Mouse (Mus musculus) Patski (cell line): ENCODE measurements around the gene Gm13420. TPM values are rescaled to one million over a fixed set of nuclear protein-coding genes. Genes with fewer than 3 reads are reported as not detected.
A peak's percentile ranks its signal among the peaks of the same experiment; 100 is the strongest.

Source experiments
- ATAC-seq: fragments of 100-300 bp; one replicate; pipeline ENCODE4 v1.8.0; 2021
- CTCF ChIA-PET: fragments of 350-600 bp; sonication (Branson Sonifier 250); formaldehyde crosslinking; loops from one replicate; lab custom pipeline; 2022; ENCODE audit warnings: inconsistent platforms; lab: Charles Lee
- POLR2A ChIA-PET: fragments of 350-600 bp; sonication (Branson Sonifier 250); formaldehyde crosslinking; loops from one replicate; lab custom pipeline; 2022; ENCODE audit warnings: antibody characterized with exemption, inconsistent platforms; lab: Charles Lee
- DNase-seq: peaks from one replicate; pipeline ENCODE4 v3.0.0-alpha.2; 2011; ENCODE audit warnings: low read depth, low spot score
- H3K27me3 ChIP-seq: fragments of 371-371 bp; one replicate; pipeline ENCODE4 v1.5.1; 2021
- CTCF ChIP-seq: fragments of 100-300 bp; IDR thresholded peaks from one replicate; pipeline ENCODE4 v1.5.1; 2021
- in situ Hi-C: fragments of 300-500 bp; cut with MboI; formaldehyde crosslinking; loops from 3 replicates; pipeline ENCODE4 v1.11.1; 2018; ENCODE audit warnings: low pct_unique_long_range_greater_than_20kb, mixed read lengths
- polyA plus RNA-seq: library from polyadenylated mRNA; unstranded; gene quantifications from one replicate; pipeline ENCODE4 v1.2.3, GENCODE M21; 2021

The Gm13420 gene
- polyA plus RNA-seq, 1 experiment from 2014 or later, result 0.49 TPM

DNA sequence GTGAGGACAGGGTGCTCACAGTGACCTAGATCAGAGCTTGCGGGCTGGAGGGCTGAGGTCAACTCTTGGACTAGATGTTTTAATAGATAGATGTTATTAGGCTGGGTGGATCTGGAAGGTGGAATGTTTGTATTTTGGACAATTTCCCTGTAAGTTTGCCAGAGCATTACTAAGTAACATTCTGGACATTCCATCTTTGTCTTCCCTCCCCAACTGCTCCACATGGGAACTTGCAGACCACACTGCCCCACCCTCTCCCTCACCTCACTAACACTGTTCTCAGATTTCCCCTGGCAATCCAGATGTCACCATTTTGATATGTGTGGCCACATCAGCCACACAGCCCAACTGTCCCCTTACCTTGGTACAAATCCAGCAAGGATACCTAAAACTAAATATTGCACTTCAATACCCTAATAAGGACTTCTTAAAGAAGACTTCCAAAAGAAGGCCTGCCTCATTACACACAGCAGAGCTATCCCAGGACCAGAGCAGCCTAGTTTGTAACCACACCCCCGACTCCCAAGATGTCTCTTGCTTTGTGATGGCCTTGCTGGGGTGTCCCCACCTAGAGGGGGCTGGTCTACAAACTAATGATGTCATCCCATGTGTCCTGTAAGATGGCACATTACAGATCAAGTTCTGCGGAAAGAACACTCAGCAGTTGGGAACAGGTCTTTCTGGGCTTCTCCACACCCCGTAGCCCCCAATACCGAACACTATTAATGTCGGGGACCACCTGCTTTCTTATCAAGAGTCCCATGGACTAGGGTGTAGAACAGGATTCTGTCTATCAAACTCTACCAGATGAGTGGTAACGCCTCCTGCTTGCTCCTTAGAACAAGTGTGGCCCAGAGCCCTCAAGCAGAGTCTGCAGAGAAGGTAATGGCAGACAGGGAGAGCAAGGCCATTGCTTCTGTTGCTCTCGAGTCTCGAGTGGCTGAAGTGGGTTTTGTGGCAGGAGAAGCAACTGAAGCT, 48.1 kb downstream of the Gm13420 start:
- ATAC-seq (peak; percentile 68), DNase-seq (peak; percentile 63)
- H3K27me3 ChIP-seq, result no peaks in the 10 kb centered on the region
- in situ Hi-C loops, result no loop called here
- CTCF ChIA-PET, result no interaction called here
- TF ChIP-seq CTCF, result no peak
- POLR2A ChIA-PET, result interaction anchor here (0.6 to 1.2 kb wide), 2 partner anchors 81 to 85 kb away, joined by 3 read pairs; no protein-coding TSS in a partner anchor

DNA sequence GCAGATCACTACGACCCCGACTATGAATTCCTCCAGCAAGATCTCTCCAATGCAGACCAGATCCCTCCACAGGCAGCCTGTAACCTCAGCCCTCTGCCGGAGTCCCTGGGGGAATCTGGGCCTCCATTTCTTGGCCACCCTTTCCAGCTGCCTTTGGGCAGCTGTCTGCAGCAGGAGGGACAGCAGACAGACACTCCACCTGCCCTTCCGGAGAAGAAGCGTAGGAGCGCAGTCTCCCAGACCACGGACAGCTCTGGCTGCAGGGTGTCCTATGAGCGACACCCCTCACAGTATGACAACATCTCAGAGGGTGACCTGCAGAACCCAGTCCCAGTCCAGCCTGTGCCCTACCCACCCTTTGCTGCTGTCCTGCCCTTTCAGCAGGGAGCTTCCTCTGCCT, 49.3 kb downstream of the Gm13420 start:
- ChIA-PET POLR2A (interaction anchor here (1.2 kb wide), 1 partner anchor 79 kb away, joined by 3 read pairs; no protein-coding TSS in a partner anchor), CTCF (no interaction called here)
- no peaks in the 10 kb centered on the region for H3K27me3 ChIP-seq
- no peak for ATAC-seq
- no peak for DNase-seq
- in situ Hi-C loops, result no loop called here
- TF ChIP-seq CTCF, result no peak

DNA sequence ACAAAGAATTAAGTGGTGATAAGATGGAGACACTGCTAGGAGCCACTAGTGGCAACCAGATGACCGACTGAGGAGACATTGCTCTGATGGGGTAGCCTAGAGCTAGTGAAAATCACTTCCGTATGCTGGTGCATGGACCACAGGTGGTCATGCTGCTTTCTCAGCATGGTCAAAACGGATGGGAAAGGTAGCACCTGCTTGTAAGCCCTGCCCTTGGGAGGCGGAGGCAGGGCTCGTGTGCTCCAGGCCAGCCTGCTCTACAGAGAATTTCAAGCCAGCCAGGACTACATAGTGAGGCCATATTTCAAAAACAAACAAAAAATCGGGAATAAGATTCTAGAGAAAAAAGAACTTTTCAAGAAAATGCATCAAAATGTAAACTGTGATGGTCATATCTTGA, 50.1 kb downstream of the Gm13420 start:
- DNase-seq (no peak), ATAC-seq (no peak)
- in situ Hi-C loops, result no loop called here
- TF ChIP-seq CTCF, result no peak
- H3K27me3 ChIP-seq, result no peaks in the 10 kb centered on the region
- POLR2A ChIA-PET, result interaction anchor here (1.2 kb wide), 1 partner anchor 82 kb away, joined by 3 read pairs; the partner anchor contains the start of gene Rapgef1
- CTCF ChIA-PET, result interaction anchor here (1.3 to 1.4 kb wide), 2 partner anchors 10 kb away, joined by 5 to 6 read pairs; no protein-coding TSS in a partner anchor

DNA sequence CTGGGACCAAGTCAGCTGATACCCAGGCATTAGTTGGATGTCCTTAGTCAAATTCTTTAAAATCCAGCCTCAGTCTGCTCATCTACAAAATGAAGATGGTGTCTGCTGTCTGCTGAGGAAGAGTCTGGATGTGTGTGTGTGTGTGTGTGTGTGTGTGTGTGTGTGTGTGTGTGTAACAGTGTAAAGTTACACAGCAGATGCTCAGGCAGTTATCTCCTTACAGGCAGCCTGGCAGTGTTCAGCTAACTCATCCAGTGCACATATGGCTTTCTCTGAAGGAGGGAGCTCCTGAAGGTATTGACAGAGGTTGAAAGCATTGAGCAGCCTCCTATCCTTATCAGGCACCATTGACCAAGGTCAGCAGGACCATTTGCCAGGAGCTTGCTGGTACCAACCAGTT, 50.6 kb downstream of the Gm13420 start:
- CTCF ChIA-PET, result interaction anchor here (1.3 to 1.4 kb wide), 2 partner anchors 9 to 11 kb away, joined by 5 to 6 read pairs; no protein-coding TSS in a partner anchor
- H3K27me3 ChIP-seq, result no peaks in the 10 kb centered on the region
- ATAC-seq (no peak), DNase-seq (no peak)
- POLR2A ChIA-PET, result interaction anchor here (1.2 kb wide), 1 partner anchor 82 kb away, joined by 3 read pairs; the partner anchor contains the start of gene Rapgef1
- in situ Hi-C loops, result no loop called here
- TF ChIP-seq CTCF, result no peak

DNA sequence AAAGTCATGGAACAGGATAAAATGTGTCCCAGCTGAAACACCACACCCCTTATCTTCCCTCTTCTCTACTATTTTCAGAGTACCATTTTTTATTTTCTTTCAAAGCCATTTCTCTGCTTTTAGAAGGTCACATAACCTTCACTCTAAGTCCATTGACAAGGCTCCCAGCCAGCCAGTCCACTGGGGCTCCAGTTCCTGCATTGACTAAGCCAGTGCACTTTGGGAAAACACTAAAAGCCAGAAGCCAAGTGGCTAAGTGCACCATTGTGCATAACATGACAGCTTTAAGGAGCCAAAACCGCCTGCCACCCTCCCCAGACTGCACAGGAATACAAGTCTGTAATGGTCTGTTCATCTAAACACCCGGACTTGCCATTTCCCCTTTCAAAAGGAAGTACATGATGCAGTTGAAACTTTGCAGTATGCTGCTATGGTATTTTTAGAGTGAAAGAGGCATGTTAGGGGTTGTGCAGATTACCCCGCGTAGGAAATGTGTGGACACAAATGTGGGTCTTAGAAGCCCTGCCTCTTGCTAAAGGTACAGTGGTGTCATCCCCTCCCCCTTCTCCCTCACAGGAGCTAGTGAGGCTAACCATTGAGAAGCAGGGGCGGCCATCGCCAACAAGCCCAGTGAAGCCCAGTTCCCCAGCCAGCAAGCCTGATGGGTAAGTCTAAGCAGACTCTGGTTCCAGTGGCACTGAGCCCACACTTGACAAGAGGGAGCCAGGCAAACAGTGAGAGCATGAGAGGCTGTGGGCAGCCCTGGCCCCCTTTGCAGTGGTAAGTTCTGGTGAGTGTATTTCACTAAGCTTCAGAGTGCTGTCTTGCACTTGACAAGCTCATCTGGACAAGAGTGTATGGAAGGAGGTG, 52.8 kb downstream of the Gm13420 start:
- no peak for TF ChIP-seq CTCF
- H3K27me3 ChIP-seq, result no peaks in the 10 kb centered on the region
- DNase-seq, result no peak
- ChIA-PET POLR2A (no interaction called here), CTCF (interaction anchor here (0.9 to 1.2 kb wide), 2 partner anchors 11 to 26 kb away, joined by 3 to 4 read pairs; no protein-coding TSS in a partner anchor)
- ATAC-seq, result no peak
- in situ Hi-C loops, result no loop called here

DNA sequence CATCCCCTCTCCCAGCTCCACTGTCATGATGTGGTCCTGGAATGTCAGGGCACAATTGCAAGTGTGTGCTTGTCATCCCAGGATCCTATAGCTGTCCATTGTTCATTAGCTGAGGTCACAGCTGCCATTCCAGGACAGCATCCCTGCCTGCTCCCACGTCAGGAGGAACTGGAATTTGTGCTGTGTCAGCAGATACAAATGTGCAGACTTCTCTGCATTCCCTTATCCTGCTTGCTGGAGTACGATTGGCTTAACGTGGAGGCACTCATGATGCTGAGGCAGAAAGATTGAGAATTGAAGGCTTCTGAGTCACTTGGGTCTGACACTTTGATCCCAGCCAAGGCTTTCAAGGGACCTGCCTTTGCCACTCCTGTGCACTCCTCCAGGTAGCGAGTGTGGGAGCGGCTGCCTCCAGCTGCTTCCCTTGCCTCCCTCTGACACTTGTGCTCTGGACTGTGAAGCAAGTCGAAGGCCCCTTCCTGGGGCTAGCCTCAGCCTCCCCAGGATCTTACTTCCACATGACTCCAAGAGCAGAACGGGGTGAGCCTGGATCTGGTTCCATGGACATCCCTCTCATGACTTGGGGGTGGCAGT, 55.2 kb downstream of the Gm13420 start:
- no peaks in the 10 kb centered on the region for H3K27me3 ChIP-seq
- ATAC-seq (no peak), DNase-seq (no peak)
- CTCF ChIA-PET, result no interaction called here
- in situ Hi-C loops, result no loop called here
- TF ChIP-seq CTCF, result no peak
- POLR2A ChIA-PET, result no interaction called here

Other genes with a start within 250 kb of the Gm13420 start
- gene Rapgef1, start 132.0 kb downstream of the Gm13420 start, polyA plus RNA-seq, result 45.4 TPM
- 0.18 TPM for gene Gm13547, start 7.6 kb upstream of the Gm13420 start, polyA plus RNA-seq
- 28.7 TPM for gene Coq4, start 35.8 kb upstream of the Gm13420 start, polyA plus RNA-seq
- gene Trub2, start 36.8 kb upstream of the Gm13420 start, polyA plus RNA-seq, result 52.9 TPM
- gene Slc27a4, start 50.9 kb upstream of the Gm13420 start, polyA plus RNA-seq, result 31.4 TPM
- gene Urm1, start 68.4 kb upstream of the Gm13420 start, polyA plus RNA-seq, result 50.0 TPM
- gene Cercam, start 117.5 kb upstream of the Gm13420 start, polyA plus RNA-seq, result 12.0 TPM
- gene Odf2, start 137.5 kb upstream of the Gm13420 start, polyA plus RNA-seq, result 59.7 TPM
- gene Gle1, start 183.7 kb upstream of the Gm13420 start, polyA plus RNA-seq, result 30.3 TPM
- gene Sptan1, start 213.9 kb upstream of the Gm13420 start, polyA plus RNA-seq, result 597 TPM